Mouse (Mus musculus) right cerebral cortex, adult 18-20 months (tissue): Measurements from ENCODE around the gene Ina.

Source experiments
- DNase-seq: peaks from one replicate; pipeline ENCODE4 v3.0.0; 2022; ENCODE audit warnings: mixed read lengths

Gene Ina

GRCm38 (mm10) chr19:47016487-47016886 is 2.0 kb downstream of the Ina start:
- no peak for DNase-seq

DNA sequence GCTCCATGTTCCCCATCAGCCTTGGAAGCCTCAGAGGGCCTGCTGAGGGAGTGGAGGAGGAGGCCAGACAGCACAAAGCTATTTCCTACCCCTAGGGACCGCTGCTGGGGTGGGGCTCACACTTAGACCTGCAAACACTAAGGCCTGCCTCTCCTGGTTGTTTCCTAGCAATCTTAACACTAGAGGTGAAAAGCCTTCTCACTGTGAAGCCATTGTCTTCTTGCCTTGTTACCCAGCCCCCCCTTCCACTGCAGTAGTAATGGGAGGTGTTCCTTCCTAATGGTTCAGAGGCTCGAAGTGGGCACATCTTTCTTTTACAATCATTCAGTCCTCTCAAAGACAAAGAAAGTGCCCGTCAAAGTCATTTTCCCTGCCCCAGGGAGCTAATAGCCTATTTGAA is 3.3 kb downstream of the Ina start:
- DNase-seq, result no peak

DNA sequence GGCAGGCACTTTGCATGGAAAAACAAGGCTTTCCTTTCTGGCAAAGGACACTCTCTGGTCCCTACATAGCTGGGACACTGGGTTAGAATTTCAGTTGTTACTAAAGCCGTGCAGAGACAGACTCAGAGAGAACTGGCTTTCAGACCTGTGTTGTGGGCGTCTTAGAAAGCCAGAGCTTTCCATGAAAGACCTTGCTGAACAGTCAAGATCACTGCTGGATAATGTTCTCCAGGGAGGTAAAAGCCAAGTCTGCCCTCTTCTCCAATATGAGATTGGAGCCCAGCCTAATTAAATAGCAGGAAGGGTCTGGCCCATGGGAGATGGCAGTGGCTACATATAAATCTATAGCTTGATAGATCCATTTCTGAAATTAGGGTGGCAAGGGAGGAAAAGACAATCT is 3.8 kb downstream of the Ina start:
- no peak for DNase-seq

DNA sequence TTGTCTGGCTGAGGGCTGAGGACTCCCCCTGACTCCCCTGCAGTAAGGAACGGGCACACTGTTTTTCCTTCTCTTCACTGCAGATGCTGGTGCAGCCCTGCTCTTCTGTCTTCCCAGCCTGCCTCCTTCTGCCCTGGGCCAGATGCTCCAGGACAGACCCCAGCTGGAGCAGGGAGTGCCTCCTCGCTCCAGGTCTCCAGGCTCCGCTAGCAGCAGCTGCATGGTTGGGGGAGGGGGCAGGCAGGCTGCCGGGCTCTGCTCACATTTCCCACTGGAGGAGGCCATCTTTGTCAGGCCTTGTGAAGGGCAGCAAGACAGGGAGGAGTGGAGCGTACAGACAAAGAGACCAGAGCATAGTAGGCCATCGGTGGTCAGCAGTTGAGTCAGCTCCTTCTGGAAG is 4.8 kb downstream of the Ina start:
- DNase-seq, result no peak

DNA sequence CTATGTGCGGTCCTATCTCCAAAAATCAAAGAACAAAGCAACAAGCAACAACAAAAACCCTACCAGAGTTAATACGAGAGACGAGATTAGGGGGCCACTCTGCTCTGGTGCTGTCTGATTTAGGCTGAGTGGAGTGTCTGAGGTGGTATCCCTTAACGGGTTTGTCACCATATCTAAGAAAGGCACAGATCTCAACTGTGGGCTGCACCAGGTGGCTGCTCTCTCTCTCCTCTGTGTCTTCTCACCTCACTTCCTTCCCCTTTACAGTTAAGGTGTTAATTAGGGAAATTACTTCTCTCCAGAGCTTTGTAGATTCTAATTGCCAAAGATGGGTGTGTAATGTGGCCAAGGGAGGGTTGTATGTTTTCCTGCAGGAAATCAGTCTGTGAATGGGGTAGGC is 8.2 kb downstream of the Ina start:
- no peak for DNase-seq

DNA sequence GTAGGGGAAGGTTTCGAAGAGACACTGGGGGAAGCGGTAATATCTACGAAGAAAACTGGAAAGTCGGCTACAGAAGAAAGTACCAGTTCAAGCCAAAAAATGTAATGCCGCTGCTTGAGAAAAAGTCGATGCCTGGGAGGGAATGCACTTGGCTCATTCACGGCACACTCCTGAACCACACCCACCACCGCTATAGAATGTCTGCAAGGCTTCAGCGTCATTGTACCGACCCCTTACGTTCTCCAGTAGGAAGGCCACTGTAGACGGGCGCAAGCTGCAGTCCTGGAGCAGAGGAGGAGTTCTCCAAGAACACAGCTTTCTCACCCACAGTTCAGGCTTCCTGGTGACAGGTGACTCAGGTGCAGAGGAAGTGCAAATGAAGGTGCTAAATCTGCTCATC is 9.0 kb downstream of the Ina start:
- no peak for DNase-seq

- DNase-seq, result peak; percentile 75
Measured at GRCm38 (mm10) chr19:47024954-47025353, 10.5 kb downstream of the Ina start.

GRCm38 (mm10) chr19:47026513-47026912 is 12.0 kb downstream of the Ina start:
- no peak for DNase-seq

GRCm38 (mm10) chr19:47029796-47030195 is 15.3 kb downstream of the Ina start:
- no peak for DNase-seq

GRCm38 (mm10) chr19:47031770-47032169 is 17.3 kb downstream of the Ina start:
- DNase-seq, result no peak

DNA sequence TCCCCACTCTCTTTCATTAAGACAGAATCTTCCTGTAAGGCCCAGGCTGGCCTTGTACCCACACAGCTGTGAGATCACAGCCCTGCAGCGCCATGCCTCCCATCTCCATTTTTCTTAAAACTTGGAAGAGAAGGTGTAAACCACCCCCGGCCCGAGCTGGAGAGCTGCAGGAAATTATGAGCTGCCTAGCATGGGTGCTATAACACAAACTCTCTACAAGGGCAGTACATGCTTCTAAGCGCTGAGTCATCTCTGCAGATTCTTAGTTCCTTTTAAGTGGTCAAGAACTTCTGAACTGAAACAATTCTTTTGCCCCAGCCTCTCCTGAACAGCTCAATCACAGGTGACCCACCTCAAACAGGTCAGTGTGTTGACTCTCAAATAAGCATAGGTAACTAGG is 20.4 kb downstream of the Ina start:
- peak; percentile 83 for DNase-seq

DNA sequence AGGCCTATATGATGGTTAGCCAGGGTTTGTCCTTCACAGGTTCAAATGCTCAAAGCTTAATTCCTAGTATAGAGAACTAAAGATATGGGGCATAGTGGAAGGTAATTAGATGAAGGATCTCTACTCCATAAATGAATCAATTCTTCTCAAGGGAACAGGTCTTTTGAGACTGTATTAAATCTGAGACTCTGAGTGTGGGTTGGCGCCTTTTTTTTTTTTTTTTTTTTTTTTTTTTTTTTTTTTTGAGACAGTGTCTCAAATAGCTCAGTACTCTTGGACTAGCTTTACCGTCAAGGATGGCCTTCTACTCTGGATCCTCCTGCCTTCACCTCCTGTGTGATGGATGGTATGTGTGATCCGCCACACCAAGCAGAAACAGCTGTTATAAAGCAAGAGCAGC is 22.1 kb downstream of the Ina start:
- DNase-seq, result no peak

GRCm38 (mm10) chr19:47040720-47041473 is 26.4 kb downstream of the Ina start:
- peak; percentile 59 for DNase-seq

- DNase-seq, result no peak
Measured at GRCm38 (mm10) chr19:47043608-47044007, 29.1 kb downstream of the Ina start.

GRCm38 (mm10) chr19:47046343-47046742 is 31.8 kb downstream of the Ina start:
- no peak for DNase-seq

GRCm38 (mm10) chr19:47047236-47047833 is 32.8 kb downstream of the Ina start:
- DNase-seq, result no peak

- no peak for DNase-seq
Measured at GRCm38 (mm10) chr19:47049061-47049460, 34.6 kb downstream of the Ina start.

GRCm38 (mm10) chr19:47049840-47050239 is 35.3 kb downstream of the Ina start:
- no peak for DNase-seq

- DNase-seq, result peak; percentile 90
Measured at GRCm38 (mm10) chr19:47050271-47051032, 36.0 kb downstream of the Ina start, which contains the start of gene Pcgf6. Gene Pcgf6 (minus strand): TSS chr19:47050906.

GRCm38 (mm10) chr19:47052927-47053326 is 38.4 kb downstream of the Ina start:
- no peak for DNase-seq

- no peak for DNase-seq
Measured at GRCm38 (mm10) chr19:47053471-47053870, 39.0 kb downstream of the Ina start.

GRCm38 (mm10) chr19:47057684-47058083 is 43.2 kb downstream of the Ina start:
- DNase-seq, result no peak

DNA sequence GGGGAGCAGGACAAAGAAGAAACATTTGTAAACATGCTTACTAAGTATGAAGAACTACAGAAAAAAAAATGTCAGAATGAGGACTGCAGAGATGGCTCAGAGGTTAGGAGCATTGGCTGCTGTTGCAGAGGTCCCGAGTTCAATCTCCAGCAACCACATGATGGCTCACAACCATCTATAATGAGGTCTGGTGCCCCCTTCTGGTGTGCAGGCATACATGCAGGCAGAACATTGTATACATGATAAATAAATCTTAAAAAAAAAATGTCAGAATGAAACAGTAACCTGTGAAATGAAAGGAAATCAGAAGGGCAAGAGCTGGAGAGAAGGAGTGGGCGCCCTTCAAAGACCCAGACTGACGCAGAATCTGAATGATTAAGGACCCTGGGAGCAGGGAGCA is 51.4 kb downstream of the Ina start:
- DNase-seq, result no peak
